Mouse (Mus musculus) gastrocnemius, adult 8-10 months (tissue): ENCODE data around the gene Ofd1. TPM values are rescaled to one million over a fixed set of nuclear protein-coding genes. Genes with fewer than 3 reads are reported as not detected.
A peak's percentile ranks its signal among the peaks of the same experiment; 100 is the strongest.

Experiments
- DNase-seq, 2 experiments: peaks; one replicate each; pipeline ENCODE4 v3.0.0; 2022; ENCODE audit warnings: low spot score in 2 of 2
- total RNA-seq, 4 experiments: library from RNA; stranded (reverse); gene quantifications; 2 replicates each; pipeline ENCODE4 v1.2.4; 2022

The Ofd1 gene
- total RNA-seq, 4 experiments from 2014 or later = 4.3 to 6.5 (median 5.3) TPM

GRCm38 (mm10) chrX:166360455-166360854 is 80.0 kb downstream of the Ofd1 start:
- no peak for DNase-seq

DNA sequence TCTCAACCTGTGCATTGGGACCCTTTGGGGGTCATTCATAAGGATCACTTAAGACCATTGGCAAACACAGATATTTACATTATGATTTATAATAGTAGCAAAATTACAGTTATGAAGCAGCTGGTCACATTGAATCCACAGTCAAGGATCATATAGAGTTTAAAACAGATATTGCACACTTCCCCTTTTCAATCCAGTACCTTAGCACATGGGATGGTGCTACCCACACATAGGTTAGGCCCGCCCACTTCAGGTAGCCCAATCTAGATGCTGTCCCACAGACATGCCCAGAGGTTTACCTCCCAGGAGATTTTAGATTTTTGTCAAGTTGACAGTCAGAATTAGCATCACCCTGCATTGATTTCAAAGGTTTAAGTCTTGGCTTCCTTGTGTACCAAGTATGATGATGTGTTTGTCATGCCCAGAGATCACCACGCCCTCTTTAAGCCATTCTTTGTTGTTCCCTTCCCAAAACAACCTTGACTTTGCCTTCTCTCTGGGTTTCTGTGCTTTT is 80.5 kb downstream of the Ofd1 start:
- DNase-seq = no peak

DNA sequence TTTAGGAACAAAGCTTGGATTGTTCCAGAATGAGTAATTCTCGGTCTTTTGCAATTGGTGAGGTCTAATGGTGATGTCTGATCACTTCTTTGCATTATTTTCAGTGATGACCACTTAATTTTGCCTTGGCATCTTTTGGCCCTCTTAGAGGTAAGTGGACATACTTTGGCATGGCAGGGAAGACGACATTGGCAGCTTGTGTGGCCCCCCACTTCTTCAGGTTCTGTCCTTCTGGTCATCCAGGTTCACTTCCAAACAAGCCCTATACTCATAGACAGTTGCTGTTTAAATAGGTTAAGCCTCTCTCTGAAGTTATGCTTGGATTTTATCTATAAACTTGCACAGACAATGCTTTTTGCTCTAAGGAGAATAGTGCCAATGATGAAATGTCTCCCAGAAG is 81.5 kb downstream of the Ofd1 start:
- no peak for DNase-seq

DNA sequence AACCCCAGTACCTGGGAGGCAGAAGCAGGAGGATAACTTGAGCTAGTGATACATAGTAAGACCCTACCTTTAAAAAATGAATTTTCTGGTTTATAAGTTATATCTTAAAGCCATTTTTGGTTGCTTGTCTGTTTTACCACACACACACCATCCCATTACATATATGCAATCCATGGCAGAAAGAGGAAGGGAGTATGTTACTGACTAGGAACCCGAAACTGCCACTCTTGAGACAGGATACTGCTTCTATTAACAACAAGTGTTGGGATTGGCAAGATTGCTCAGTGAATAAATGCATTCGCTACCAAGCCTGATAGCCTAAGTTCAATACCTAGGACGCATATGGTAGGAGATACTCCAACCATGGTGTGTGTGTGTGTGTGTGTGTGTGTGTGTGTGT is 84.2 kb downstream of the Ofd1 start:
- DNase-seq = no peak

GRCm38 (mm10) chrX:166354913-166355312 is 85.6 kb downstream of the Ofd1 start:
- no peak for DNase-seq

DNA sequence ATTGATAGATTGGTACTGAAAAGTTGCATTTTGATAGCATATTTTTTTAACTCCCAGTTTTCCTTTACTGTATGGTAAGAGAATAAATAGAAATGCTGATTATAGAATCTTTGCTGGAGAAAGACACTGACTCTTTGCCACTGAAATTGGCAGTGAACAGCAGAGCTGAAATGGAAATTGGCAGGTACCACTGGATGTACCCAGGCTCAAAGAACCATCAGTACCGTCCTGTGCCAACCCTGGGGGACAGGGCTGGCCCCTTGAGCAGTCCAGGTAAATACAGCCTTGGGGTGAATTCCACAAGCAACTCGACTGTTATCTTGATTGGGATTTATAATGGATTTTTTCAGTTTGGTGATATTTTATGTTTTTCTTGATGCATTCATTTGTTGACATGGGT is 87.1 kb downstream of the Ofd1 start:
- DNase-seq = no peak

DNA sequence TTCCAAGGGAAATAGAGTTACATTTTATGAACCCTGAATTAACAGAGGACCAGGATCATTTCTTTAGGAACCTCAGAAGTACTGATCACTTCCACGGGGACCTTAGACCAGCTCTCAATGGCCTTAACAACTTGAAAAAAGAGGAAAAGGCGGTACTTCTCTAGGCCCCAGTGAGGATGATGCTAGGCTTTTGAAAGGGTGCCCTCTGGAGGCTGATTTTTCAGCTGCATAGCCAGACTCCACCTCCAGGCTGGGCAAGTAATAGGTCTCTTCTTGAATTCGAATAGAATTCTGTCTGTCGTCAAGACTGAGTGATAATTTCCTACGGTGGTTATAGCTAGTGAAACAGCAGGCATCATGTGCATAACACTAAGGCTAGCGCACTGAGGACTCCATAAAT is 88.7 kb downstream of the Ofd1 start:
- peak; percentile 3 to 25 for DNase-seq

GRCm38 (mm10) chrX:166348634-166349033 is 91.9 kb downstream of the Ofd1 start:
- DNase-seq = no peak

DNA sequence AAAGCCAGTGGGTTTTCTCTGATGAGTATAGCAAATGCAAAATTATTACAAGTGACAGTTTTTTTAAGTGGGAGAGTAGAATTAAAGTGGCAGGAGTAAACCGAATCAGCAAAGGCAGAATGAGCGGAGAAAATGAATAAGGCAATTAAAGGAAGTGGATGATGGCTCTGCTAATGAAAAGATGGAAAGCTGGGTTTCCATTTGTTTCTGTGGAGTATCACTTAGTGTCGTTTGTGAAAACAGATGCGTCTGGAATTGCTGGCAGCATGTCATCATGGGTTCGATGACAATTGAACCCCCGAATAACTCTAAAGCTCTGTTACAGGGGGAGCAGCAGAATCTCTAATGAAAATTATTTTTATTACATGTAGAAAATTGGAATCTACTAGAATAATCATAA is 92.4 kb downstream of the Ofd1 start:
- DNase-seq = no peak

- DNase-seq = no peak
These were observed 96.1 kb downstream of the Ofd1 start for GRCm38 (mm10) chrX:166344228-166345015.

- DNase-seq = no peak
These were observed 98.7 kb downstream of the Ofd1 start for GRCm38 (mm10) chrX:166341795-166342194.

Other genes with a start within 250 kb of the Ofd1 start
- gene Gpm6b, start 201.8 kb downstream of the Ofd1 start, total RNA-seq = 1 to 10 TPM; 1.6 to 5.0 (median 3.2) TPM
- 10 to 100 TPM; 16.4 to 21.3 (median 19.1) TPM for gene Trappc2, start 130 bp downstream of the Ofd1 start, total RNA-seq
- 10 to 100 TPM; 15.3 to 19.5 (median 18.4) TPM for gene Rab9, start 39.2 kb upstream of the Ofd1 start, total RNA-seq
- gene Tceanc, start 77.9 kb upstream of the Ofd1 start, total RNA-seq = 1 to 10 TPM; 1.7 to 3.8 (median 3.5) TPM
- under 1 TPM in 3 of 4 experiments, not detected in 1; 0.16 to 0.52 (median 0.34) TPM for gene Egfl6, start 145.0 kb upstream of the Ofd1 start, total RNA-seq